Mouse (Mus musculus): ENCODE data around the gene P4ha1.
"Not testable (repeated sequence)": the region's sequence is repeated elsewhere in the genome, so short reads cannot be mapped to it uniquely, and the experiment has no call there.

Gene P4ha1

DNA sequence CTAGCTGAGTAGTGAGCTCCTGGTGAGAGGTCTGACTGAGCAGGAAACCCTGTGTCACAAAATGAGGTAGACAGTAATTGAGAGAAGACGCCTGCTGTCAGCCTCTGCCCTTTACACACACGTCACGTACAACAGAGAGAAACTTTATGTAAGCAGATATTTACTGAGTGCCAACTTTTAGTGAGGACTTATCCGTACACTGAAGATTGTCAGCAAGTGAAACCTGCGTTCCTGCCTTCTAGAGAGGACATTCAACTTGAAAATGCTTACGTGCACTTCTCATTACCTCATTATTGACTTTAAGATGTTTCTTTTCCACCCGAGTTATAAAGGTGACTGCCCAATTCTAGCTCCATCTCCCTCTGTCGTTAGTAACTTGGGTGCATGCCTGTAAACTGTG lies 45.6 kb downstream of the P4ha1 start:
- no peak for DNase-seq (ENCODE audit: low read depth in 2 of 2, low spot score in 2 of 2)

DNA sequence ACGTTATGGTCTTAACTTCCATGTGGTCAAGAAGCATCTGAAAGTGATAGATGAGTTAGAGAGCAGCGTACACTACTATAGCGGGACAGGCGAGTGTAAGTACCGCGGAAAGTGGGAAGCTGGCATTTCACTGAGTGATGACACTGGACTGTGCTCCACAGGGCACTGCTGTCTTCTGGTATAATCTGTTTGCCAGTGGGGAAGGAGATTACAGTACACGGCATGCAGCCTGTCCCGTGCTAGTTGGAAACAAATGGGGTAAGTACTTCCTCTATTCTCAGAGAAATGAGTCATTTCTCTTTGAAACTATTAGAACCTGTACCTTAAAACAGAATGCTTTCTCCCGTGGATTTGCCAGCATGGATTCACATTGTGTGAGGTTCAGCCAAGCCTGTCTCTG lies 46.3 kb downstream of the P4ha1 start:
- no peak for DNase-seq (ENCODE audit: low read depth in 2 of 2, low spot score in 2 of 2)

DNA sequence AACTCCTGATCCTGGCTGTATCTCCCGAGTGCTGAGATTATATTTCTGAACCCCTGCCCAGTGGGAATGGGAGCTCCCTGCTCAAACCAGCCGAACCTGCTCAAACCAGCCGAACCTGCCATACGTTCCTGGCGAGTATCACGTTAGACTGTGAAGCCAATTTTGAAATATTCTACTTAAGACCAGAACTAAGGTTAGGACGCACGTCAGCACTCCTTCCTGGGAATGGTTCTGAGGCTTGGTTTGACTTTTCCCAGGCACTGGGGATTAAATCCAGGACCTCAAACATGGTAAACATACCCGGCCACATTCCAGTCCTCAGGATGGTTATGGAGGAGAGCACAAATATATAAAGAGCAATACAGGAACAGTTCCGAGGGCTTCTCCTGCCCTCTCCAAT lies 54.8 kb downstream of the P4ha1 start:
- no peak for DNase-seq (ENCODE audit: low read depth in 2 of 2, low spot score in 2 of 2)

DNA sequence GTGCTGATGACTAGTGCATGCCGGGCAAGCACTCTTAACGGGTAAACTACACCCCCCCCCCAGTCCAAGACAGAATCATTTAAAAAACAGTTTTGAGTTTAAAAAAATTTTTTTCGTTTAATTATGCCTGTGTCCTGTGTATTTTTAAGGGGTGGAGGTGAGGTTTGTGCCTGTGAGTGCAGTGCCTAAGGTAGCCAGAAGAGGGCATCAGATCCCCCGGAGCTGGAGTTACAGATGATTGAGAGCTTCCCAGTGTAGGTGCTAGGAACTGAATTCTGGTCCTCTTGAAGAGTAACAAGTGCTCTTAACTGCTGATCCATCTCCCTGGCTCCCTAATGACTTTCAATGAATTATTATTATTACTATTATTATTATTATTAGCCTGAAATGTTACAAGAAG lies 55.6 kb downstream of the P4ha1 start:
- no peak for DNase-seq (ENCODE audit: low read depth in 2 of 2, low spot score in 2 of 2)

DNA sequence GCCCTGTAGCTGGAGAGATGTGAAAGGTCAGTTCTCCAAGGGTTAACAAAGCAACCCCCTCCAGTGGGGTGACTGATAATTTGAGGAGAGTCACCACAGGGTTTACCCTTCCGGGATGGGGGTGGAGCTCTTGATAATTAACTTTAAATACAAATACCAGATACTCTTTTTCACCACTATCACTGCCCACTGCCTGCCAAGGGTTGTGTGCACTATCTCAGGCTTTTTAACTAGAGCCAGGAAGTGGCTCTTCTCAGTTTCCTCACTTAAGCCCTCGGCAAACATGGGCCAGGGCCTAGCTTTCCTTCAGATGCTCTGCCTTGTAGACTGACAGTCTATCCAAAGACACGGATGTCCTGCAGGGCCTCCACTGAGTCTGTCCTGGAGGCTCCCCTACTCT lies 56.8 kb downstream of the P4ha1 start:
- no peak for DNase-seq (ENCODE audit: low read depth in 2 of 2, low spot score in 2 of 2)

DNA sequence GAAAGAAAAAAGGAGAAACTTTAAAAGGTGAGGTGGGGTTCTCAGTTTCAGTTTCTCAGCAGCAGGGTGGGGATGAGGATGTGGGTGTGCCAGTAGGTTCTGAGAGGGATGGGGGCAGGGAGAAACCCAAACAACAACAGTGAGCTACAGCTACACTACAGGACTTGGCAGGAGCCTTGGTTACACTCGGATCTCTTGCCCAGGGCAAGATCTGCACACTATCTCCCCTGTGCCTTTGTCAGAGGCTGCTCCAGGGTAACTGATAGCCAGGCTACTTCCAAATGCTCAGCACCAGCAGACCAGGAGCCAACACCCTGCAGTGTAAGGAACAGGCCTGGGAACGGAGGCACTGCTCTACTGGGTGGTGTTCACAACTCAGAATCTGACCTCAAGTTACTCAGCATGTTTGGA lies 57.3 kb downstream of the P4ha1 start:
- no peak for DNase-seq (ENCODE audit: low read depth in 2 of 2, low spot score in 2 of 2)

DNA sequence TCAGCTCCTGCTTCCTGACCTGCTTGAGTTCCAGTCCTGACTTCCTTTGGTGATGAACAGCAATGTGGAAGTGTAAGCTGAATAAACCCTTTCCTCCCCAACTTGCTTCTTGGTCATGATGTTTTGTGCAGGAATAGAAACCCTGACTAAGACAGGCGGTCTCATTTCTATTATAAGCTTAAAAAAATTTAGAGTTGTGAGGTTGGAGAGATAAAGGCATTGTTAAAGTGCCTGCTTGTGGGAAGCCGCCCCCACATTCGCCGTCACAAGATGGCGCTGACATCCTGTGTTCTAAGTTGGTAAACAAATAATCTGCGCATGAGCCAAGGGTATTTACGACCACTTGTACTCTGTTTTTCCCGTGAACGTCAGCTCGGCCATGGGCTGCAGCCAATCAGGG lies 58.5 kb downstream of the P4ha1 start:
- DNase-seq (ENCODE audit: low read depth in 2 of 2, low spot score in 2 of 2): not testable (repeated sequence)

DNA sequence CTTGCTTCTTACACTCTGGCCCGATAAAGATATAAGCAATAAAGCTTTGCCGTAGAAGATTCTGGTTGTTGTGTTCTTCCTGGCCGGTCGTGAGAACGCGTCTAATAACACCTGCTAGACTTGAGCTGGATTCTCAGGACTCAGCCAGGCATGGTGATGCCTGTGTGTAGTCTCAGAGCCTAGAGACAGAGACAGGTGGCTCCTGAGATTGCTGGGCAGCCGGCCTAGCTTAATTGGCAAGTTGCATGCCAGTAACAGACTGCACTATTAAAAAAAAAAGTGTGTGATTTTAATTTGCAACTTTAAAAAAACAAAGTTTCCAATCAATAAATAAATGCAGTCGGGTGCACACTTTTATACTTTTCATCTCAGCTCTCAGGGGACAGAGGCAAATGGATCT lies 63.9 kb downstream of the P4ha1 start:
- DNase-seq (ENCODE audit: low read depth in 2 of 2, low spot score in 2 of 2): no peak

DNA sequence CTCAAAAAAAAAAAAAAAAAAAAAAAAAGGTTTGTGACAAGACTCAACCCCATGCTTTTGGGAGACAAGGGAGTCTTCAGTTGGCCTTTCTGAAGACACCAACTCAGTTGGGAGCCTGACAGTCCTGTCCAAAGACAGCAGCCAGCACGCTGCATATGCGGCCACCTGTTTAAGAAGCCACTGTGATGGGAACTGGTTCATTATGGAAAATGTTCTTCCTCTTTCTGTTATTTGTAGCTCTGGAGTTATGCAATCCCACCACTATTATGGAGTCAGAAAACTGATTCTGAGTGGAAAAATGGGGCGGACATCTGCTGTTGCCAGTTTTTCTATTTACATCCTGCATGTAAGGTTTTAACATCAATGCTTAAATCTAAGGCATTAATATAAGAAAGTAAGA lies 66.6 kb downstream of the P4ha1 start:
- no peak for DNase-seq (ENCODE audit: low read depth in 2 of 2, low spot score in 2 of 2)

DNA sequence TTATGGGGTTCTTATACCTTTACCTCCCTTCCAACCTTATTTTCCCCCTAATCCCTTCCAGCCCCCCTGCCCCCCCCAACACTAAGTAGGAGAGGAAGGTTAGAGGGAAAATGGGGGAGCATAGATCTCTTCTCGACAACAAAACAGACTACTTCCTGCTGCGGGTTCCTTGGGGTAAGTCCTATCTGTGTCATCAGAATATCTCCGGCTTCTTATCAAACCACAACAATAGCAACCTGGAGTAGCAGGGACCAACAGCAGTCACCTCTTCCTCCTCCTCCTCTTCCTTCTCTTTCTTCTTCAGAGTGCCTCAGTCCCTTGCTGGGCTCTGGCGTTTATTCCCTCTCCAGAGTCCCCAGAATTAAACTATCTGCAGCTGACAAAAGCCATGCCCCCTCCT lies 68.8 kb downstream of the P4ha1 start:
- DNase-seq (ENCODE audit: low read depth in 2 of 2, low spot score in 2 of 2): peak in 1 of 2 experiments; percentile 3

DNA sequence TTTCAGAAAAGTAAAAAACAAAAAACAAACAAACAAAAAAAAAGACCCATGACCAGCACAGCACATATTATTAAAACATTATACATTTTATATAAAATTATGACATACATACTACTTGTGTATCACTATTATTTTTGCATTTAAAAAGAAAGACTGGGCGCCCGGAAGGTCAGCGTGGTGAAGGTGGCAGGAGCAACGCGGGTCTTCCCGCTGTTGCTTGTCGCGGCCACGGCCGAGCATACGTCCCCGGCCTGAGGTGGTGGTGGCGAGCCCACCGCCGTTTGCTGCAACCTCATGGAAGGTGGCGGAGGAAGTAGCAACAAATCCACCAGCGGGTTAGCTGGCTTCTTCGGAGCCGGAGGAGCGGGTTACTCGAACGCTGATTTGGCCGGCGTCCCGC lies 72.4 kb downstream of the P4ha1 start, which contains the start of gene Gm10273:
Gm10273 (plus strand) TSS at position 172 of the 400 bp plus-strand sequence.
- DNase-seq (ENCODE audit: low read depth in 2 of 2, low spot score in 2 of 2): not testable (repeated sequence)

DNA sequence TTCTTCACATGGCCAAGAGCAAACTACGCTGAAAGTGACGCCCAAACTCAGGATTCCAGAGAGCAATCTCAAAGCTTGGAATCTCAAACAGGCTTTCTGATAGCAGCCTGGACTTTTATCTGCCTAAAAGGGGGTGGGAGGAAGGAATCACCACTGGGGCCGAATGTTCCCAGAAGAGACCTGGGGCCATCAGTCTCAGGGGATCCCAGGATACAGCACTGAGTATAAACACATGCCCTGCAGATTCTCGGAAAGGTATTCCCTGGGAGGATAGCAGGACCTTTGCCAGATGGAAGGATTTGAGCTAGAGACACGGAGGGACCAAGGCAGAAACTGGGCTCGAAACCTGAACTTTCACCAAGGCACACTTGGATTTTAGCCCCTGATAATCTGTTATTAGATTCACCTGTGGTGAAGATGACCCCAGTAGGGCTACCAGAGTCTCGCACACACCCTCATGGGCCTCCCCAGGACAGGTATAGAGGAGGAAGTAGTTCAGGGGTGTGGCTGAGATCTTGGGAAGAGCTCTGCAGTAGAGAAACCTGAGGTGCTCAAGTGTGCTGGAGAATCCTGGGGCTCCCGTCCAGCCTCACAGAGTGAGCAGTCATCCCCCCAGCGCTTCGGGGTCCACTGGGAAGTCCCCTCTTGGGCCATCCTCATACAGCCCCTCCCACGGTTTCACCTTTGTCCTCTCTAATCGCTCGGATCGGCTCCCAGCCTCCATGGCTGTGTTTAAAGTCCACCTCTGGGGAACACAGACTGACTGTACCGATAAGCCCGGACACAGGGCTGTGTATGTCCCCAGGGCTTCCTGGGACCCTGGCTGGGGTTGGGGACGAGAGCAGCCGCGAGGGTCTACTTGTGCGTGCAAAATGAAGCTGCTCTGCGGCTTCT lies 80.0 kb downstream of the P4ha1 start, which contains the start of gene Pla2g12b:
Pla2g12b (plus strand) TSS at position 762 of the 894 bp plus-strand sequence.
- DNase-seq (ENCODE audit: low read depth in 2 of 2, low spot score in 2 of 2): no peak

DNA sequence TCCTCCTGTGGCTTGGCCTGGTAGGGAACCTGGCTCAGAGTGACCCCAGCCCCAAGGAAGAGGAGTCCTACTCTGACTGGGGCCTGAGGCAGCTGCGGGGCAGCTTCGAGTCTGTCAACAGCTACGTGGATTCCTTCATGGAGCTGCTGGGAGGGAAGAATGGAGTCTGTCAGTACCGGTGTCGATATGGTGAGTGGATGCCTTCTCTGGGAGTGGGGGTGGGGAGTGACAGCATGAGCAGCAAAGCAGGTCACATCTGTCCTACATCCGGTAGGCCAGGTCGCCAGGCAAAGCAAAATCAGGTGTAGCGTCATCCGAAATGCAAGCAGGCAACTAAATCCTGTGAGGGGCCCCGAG lies 80.7 kb downstream of the P4ha1 start:
- no peak for DNase-seq (ENCODE audit: low read depth in 2 of 2, low spot score in 2 of 2)

DNA sequence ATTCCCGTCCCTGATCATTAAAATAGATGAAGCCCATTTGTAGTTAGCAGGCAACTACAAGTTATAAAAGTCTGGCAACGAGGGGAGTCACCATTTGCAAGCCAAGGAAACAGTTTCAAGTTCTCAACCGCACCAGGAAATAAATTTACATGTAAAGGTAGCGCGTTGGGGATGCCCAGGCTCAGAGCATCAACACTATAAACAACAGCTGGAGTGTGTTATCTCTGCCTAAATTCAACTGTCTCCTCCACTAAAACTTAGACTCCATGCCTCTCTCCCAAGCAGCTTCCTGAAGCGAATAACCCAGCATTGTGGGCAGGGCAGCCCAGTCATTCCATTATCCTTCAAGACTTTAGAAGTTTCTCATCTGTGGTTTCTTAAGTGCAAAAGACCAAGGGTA lies 85.4 kb downstream of the P4ha1 start:
- DNase-seq (ENCODE audit: low read depth in 2 of 2, low spot score in 2 of 2): no peak

DNA sequence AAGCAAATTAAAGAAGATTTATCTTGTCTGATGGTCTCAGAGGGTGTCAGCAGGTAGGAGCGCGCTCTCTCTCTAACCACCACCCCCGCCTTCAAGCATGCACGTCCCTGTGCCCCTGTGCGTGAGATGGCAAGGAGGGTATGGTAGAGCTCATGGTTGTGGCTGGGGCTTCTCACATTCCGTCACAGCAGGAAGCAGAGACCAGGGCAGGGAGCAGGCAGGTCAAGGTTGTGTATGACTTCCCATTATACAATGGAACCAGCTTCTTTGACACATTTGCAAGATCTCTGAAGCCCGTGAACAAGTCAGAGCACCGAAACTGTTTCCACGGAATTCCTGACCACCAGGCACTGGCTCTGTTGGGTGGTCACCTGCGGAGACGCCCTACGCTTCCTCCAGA lies 87.2 kb downstream of the P4ha1 start:
- no peak for DNase-seq (ENCODE audit: low read depth in 2 of 2, low spot score in 2 of 2)

DNA sequence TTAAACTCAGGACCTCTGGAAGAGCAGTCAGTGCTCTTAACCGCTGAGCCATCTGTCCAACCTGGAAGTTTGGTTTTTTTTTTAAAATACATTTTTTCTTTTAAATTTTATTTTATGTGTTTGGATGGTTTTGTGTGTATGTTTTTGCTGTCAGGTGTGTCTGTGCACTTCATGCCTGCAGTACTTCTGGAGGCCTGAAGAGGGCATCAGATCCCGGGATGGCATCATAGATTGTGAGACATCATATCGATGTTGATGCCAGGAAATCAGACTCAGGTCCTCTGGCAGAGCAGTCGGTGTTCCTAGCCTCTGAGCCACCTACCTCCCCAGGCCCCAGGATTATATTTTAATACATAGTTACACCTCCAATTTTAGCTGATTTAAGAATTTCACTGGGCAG lies 90.6 kb downstream of the P4ha1 start:
- no peak for DNase-seq (ENCODE audit: low read depth in 2 of 2, low spot score in 2 of 2)

DNA sequence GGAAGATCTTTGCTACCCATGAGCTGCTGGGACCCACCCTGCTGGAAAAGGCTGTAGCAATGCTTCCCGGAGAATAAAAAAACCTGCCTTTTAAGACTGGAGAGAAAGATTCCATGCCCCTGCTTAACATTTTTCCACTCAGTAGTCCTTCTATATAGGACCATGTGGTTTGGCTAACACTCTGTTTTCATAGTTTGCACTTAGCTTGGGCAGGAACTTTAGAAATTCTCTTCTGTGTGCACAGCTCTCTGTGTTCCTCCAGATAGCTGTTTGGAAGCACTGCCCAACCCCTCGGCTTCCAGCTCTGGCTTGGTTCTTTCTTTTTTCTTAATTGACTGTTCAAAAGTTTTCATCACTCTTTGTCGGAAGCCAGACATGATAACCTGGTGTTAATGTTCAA lies 93.5 kb downstream of the P4ha1 start:
- no peak for DNase-seq (ENCODE audit: low read depth in 2 of 2, low spot score in 2 of 2)

DNA sequence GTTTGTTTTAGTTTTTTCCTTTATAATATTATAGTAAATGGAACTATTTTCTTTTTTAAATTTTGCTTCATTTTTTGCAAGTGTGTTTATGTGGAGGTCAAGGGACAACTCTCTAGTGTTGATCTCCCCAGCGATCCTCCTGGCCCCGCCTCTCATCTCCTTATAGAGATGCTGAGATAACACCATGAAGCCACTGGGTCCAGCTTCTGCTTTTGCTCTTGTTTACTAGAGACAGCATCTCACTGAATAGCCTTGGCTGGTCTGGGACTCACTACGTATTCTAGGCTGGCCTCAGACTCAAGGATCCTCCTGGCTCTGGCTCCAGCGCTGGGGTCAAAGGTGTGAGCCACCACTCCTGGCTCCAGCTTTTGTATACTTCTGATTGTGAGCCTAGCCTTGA lies 96.4 kb downstream of the P4ha1 start:
- no peak for DNase-seq (ENCODE audit: low read depth in 2 of 2, low spot score in 2 of 2)

All from CD8-positive naive resting alpha-beta T cell, adult 2 months (primary cell).